Mouse (Mus musculus) thymus, postnatal 36 days (tissue): Measurements from ENCODE around the gene Shh.
A peak's percentile ranks its signal among the peaks of the same experiment; 100 is the strongest.

Experiments used
- DNase-seq, 2 experiments: peaks; one replicate each; pipeline ENCODE4 v3.0.0; 2022; ENCODE audit warnings: mixed read lengths in 2 of 2

Shh gene

DNA sequence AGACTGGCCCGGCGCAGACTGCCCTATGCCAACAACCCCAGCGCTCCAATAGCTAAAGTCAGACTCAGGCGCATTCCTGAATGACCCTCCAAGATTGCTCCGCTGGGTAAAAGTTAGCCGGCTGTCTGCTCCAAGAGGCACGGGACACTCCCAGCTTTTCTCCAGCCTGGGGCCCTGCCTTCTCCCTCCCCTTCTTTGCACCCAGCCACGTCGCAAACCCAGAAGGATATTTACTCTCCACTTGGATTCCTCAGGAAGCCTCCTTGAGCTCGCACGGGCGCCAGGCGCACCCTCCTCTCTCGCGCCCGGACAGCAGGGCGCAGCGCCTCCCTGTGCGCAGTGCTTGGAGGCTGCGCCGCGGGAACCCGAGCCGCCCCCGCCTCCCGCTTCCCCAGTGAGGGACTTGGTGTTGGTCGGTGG lies 8.2 kb downstream of the Shh start:
- no peak for DNase-seq

- DNase-seq, result no peak
Observed at GRCm38 (mm10) chr5:28457921-28458641, 9.0 kb downstream of the Shh start.

- no peak for DNase-seq
Observed at GRCm38 (mm10) chr5:28456366-28456765, 10.7 kb downstream of the Shh start.

GRCm38 (mm10) chr5:28455721-28456120 lies 11.3 kb downstream of the Shh start:
- DNase-seq, result no peak

- no peak for DNase-seq
Observed at GRCm38 (mm10) chr5:28454546-28454945, 12.5 kb downstream of the Shh start.

GRCm38 (mm10) chr5:28453523-28453922 lies 13.5 kb downstream of the Shh start:
- DNase-seq, result no peak

GRCm38 (mm10) chr5:28453086-28453485 lies 14.0 kb downstream of the Shh start:
- DNase-seq, result no peak

DNA sequence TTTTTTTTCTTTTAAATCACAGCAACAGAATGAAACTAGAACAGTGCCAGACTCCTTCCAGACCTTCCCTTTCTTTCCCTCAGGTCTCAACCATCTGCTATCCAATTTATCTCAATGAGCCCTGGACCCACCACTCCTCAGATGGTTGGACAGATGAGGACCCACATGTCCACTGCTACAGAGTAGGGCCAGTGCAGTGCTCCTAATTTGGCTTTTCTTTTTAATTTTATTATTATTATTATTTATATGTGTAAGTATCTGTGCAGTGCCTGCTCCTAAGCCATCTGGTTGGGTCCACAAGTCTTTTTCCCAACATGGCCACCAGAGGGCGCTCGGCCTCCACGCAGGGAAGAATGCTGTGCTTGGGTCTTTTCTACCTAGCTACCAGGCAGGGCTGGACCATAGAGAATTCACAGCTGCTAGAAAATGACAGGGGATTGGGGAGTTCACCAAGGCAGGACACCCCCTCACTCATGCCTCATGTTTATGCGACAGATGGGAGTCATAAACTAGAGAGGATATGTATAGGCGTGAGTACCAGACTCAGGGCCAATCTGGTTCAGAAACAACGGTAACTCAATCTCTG lies 15.9 kb downstream of the Shh start:
- peak; percentile 57 to 60 for DNase-seq

GRCm38 (mm10) chr5:28450126-28450890 lies 16.7 kb downstream of the Shh start:
- DNase-seq, result no peak

DNA sequence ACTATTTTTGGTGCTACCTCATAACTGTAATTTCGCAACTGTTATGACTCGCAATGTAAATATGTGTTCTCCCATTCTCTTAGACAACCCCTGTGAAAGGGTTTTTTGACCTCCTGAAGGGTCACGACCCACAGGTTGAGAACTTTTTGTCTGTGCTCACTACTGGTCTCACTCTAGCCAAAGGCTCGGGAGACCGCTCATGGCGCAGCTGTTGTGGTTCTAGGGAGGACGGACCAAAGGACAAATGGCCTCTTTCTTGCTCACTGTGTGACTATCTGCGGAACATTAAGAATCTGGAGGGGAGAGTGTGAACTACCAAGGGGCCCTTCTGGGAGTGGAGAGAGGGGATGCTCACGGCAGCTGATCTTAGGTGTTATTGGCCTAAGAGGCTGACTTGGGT lies 41.1 kb downstream of the Shh start:
- no peak for DNase-seq

DNA sequence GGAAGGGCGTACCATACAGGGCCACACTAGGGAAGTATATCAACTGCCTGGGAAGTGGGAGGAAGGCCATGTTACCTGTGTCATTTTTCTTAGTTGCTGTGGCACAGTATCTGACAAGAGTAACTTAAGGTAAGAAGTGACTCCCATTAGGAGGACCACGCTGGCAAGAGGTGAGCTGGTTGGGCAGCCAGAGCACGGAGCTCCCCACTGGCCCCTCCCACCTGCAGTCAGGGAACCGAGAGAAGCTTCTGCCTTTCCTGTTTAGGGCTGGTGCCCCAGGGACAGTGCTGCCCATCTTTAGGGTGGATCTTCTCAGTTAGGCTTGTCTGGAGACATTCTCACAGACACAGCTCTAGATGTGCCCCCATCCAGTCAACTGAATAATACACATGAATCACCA lies 43.3 kb downstream of the Shh start:
- no peak for DNase-seq

- no peak for DNase-seq
Observed at GRCm38 (mm10) chr5:28419640-28420265, 47.3 kb downstream of the Shh start.

- DNase-seq, result no peak
Observed at GRCm38 (mm10) chr5:28418734-28419133, 48.3 kb downstream of the Shh start.

DNA sequence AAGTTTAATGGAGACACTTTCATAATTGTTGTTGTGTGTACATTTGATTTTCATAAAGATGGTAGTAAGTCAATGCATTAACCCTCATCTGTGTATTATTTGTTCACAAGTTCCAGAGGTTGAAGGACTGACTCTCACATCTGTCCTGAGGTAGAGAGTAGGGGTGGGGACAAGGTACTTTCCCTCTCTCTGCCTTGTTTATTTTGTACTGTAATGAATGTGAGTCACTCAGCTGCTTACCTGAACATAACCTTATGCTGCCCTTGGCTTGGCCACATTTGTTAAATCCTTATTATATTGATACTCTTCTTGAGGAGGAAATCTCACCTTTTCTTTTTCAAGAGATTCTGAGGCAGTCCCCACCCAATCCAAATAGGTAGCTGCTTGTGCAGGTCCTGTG lies 51.0 kb downstream of the Shh start:
- no peak for DNase-seq

- DNase-seq, result no peak
Observed at GRCm38 (mm10) chr5:28414076-28414475, 53.0 kb downstream of the Shh start.

- DNase-seq, result no peak
Observed at GRCm38 (mm10) chr5:28413533-28413932, 53.5 kb downstream of the Shh start.

DNA sequence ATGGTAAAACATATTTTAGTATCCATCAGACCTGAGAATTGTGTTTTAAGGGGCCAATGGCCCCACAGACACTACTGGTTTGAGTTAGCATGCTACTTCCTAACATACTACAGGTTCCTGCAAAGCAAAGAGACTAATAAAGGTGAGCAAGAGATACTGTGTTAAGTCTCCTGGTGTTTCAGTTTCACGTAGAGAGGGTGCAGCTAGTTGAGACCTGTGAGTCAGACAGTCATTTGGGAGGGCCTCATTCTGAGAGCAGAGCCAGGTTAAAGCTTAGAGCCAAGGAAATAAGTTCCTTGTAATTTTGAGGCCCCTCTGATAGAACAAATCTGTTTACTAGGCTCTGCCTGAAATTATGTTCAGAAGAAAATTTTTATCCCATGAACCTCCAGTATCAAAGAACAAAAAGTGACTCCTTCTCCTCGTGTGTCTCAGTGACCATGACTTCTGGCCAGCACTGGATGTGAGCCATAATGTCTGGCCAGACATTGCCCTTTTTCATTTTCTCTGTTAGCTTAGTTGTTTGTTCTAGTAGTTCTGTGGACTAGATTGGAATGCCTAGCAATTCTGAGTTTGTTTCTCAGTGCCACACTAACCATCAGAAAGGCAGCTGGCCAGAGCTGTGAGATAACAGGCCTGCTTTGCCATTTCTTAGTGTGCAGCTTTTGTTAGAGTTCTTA lies 54.9 kb downstream of the Shh start:
- no peak for DNase-seq
